Mouse (Mus musculus): ENCODE data around the gene Olfr1173. TPM values are rescaled to one million over a fixed set of nuclear protein-coding genes. Genes with fewer than 3 reads are reported as not detected.

The Olfr1173 gene
- not detected for total RNA-seq (2021)

DNA sequence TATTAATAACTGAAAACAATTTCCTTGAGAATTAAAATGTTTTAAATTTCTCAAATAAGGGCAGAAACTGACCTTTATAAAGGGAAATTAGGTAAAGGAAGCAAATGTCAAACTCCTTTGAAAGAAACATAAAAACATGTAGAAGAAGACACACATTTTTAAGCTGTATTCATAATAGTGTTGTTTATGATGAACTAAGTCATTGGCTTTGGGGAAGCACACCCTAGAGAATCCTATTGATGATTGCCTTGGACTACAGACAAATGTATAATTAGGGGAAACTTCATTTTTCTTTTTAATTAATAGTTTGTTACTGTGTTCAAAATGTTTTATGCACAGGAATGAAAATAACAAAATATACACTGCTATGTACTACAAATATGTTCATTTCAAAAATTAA lies at the start of gene Olfr1173:
Gene Olfr1173 (minus strand): TSS at position 101 of the 400 bp plus-strand sequence.
- no peak for DNase-seq (ENCODE audit: low spot score in 2 of 2)
- intact Hi-C loops (cut with DNase I), result no loop called here

DNA sequence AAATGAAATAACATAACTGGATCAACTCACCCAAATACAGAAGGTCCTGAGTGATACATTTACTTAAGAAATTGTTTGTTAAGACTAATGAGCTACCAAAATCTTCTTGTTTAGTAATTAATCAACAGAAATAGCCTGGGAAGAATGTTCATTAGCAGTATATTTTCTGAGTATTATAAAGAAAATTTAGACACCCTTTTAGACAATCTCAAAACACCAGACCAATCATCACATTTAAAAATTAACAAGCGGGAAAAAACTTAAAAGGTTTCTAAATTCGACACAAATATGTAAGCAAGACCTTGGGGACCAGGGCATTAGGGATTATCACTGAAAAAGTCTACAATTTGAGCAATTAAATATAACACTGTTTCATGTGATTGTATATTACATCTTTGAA lies 47.4 kb upstream of the Olfr1173 start, which contains the start of gene Olfr1175-ps:
Gene Olfr1175-ps (minus strand): TSS at position 101 of the 400 bp plus-strand sequence.
- intact Hi-C loops (cut with DNase I), result no loop called here

DNA sequence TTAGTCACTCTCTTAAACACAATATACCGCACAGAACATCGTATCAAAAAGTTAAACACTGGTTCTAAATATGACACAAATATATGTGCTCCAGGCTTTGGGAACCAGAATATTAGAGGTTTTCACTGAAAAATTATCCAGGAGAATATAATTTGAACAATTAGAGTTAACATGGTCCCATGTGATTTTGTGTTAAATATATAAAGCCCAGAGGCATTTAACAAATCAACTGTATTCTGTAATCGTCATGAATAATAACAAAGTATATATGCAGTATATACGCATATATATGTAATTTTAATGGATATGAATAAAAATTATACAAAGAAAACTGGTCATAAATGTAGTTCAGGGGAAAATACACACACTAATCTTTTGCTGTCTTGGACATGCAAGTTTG lies 35.4 kb upstream of the Olfr1173 start, which contains the start of gene Olfr1174-ps:
Gene Olfr1174-ps (minus strand): TSS at position 101 of the 400 bp plus-strand sequence.
- intact Hi-C loops (cut with DNase I), result no loop called here
- no peak for DNase-seq (ENCODE audit: low spot score in 2 of 2)

More for the DNA sequence above, 47.4 kb upstream of the Olfr1173 start, which contains the start of gene Olfr1175-ps:
- DNase-seq (ENCODE audit: low spot score in 2 of 2), result no peak

DNA sequence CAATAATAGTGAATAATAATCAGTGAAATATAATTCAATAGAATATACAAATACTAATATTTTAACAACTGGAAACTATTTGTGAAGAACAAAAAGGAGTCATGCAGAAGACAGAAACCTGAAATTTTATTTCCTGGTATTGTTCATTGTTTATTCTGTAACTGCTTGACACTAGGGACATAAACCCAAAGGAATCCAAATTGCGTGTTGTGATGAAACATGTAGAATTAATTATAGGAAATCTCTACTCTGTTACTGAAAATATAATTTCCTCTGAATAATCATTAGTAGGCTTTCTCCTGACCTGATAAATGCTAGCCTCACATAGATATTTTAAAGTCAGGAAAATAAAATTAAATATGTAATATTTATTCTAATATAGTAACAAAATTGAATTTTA lies 51.4 kb downstream of the Olfr1173 start, which contains the start of gene Olfr1170:
Gene Olfr1170 (minus strand): TSS at position 101 of the 400 bp plus-strand sequence.
- intact Hi-C loops (cut with DNase I), result no loop called here
- DNase-seq (ENCODE audit: low spot score in 2 of 2), result no peak

Other genes with a start within 250 kb of the Olfr1173 start
- not detected for gene Olfr73, start 242.2 kb downstream of the Olfr1173 start, total RNA-seq (2021)
- not detected for gene Olfr1162, start 228.7 kb downstream of the Olfr1173 start, total RNA-seq (2021)
- gene Olfr1163, start 208.0 kb downstream of the Olfr1173 start, total RNA-seq (2021), result not detected
- gene Olfr1164, start 185.9 kb downstream of the Olfr1173 start, total RNA-seq (2021), result not detected
- gene Olfr1166, start 151.6 kb downstream of the Olfr1173 start, total RNA-seq (2021), result not detected
- gene Olfr1167, start 124.7 kb downstream of the Olfr1173 start, total RNA-seq (2021), result not detected
- not detected for gene Olfr1168, start 98.0 kb downstream of the Olfr1173 start, total RNA-seq (2021)
- gene Olfr1170, start 51.5 kb downstream of the Olfr1173 start, total RNA-seq (2021), result not detected
- gene Olfr1174-ps, start 35.3 kb upstream of the Olfr1173 start, total RNA-seq (2021), result not detected
- gene Olfr1175-ps, start 47.3 kb upstream of the Olfr1173 start, total RNA-seq (2021), result not detected
- gene Olfr1176, start 56.8 kb upstream of the Olfr1173 start, total RNA-seq (2021), result not detected
- not detected for gene Olfr1177-ps, start 66.6 kb upstream of the Olfr1173 start, total RNA-seq (2021)
- gene Olfr1178, start 107.2 kb upstream of the Olfr1173 start, total RNA-seq (2021), result not detected
- not detected for gene Olfr1179, start 126.6 kb upstream of the Olfr1173 start, total RNA-seq (2021)
- not detected for gene Olfr1180, start 139.3 kb upstream of the Olfr1173 start, total RNA-seq (2021)
- not detected for gene Olfr1181, start 146.3 kb upstream of the Olfr1173 start, total RNA-seq (2021)
- not detected for gene Gm13757, start 169.3 kb upstream of the Olfr1173 start, total RNA-seq (2021)
- not detected for gene Olfr1183, start 175.0 kb upstream of the Olfr1173 start, total RNA-seq (2021)
- not detected for gene Olfr1184, start 203.7 kb upstream of the Olfr1173 start, total RNA-seq (2021)
- gene Olfr1185-ps1, start 213.4 kb upstream of the Olfr1173 start, total RNA-seq (2021), result not detected
- gene Olfr1186, start 238.7 kb upstream of the Olfr1173 start, total RNA-seq (2021), result not detected